Mouse (Mus musculus): ENCODE measurements around the gene Adamts17.

GRCm38 (mm10) chr7:66962736-66963135 lies 123.2 kb downstream of the Adamts17 start:
- TF ChIP-seq TAL1 (IDR thresholded peaks at IDR 0.05; ENCODE audit: low read length) (no peak), GATA1 (IDR thresholded peaks at IDR 0.05; ENCODE audit: low read length) (no peak)
